Mouse (Mus musculus) liver, embryonic 15.5 days (tissue): ENCODE measurements around the gene Rpgrip1l. TPM values are rescaled to one million over a fixed set of nuclear protein-coding genes. Genes with fewer than 3 reads are reported as not detected.

ENCODE experiments used
- ATAC-seq: fragments of 200-750 bp; cut with Nextera tagmentation; 2 replicates; pipeline ENCODE4 v1.8.0; 2017; ENCODE audit warnings: moderate number of reproducible peaks, mild to moderate bottlenecking, moderate library complexity; ENCODE audit not compliant: insufficient read depth
- H3K27ac ChIP-seq: fragments of 300-500 bp; sonication (generic); replicated peaks from 2 replicates; pipeline ENCODE4 v1.5.1; 2015; ENCODE audit warnings: mild to moderate bottlenecking, inconsistent platforms
- H3K27me3 ChIP-seq: fragments of 300-500 bp; sonication (generic); 2 replicates; pipeline ENCODE4 v1.6.1; 2015; ENCODE audit warnings: mild to moderate bottlenecking, inconsistent platforms
- H3K36me3 ChIP-seq: fragments of 300-500 bp; sonication (generic); replicated peaks from 2 replicates; pipeline ENCODE4 v1.6.1; 2015; ENCODE audit warnings: moderate library complexity, mild to moderate bottlenecking, inconsistent platforms
- H3K4me1 ChIP-seq: fragments of 300-500 bp; sonication (generic); replicated peaks from 2 replicates; pipeline ENCODE4 v1.6.1; 2015; ENCODE audit warnings: inconsistent platforms
- H3K4me2 ChIP-seq: fragments of 300-500 bp; sonication (generic); 2 replicates; pipeline ENCODE4 v1.6.1; 2015; ENCODE audit warnings: moderate library complexity, mild to moderate bottlenecking, inconsistent platforms
- H3K4me3 ChIP-seq: fragments of 300-500 bp; sonication (generic); replicated peaks from 2 replicates; pipeline ENCODE4 v1.5.1; 2015; ENCODE audit warnings: mild to moderate bottlenecking, inconsistent platforms
- H3K9ac ChIP-seq: fragments of 300-500 bp; sonication (generic); 2 replicates; pipeline ENCODE4 v1.6.1; 2015; ENCODE audit warnings: moderate library complexity, mild to moderate bottlenecking, inconsistent platforms
- H3K9me3 ChIP-seq: fragments of 300-500 bp; sonication (generic); replicated peaks from 2 replicates; pipeline ENCODE4 v1.6.1; 2016; ENCODE audit warnings: inconsistent platforms
- WGBS: fragments of 180-500 bp; shearing (Covaris S2); methylation state at CpG from one replicate; pipeline ENCODE4 v1.1.7; 2015; ENCODE audit warnings: mixed read lengths; ENCODE audit not compliant: insufficient replicate concordance; 5-methylcytosine and 5-hydroxymethylcytosine counted together
- polyA plus RNA-seq: library from polyadenylated mRNA; unstranded; fragments of >200 nt; fragmentation: Nextera tagmentation; extraction: Ambion mirVana; gene quantifications from 2 replicates; pipeline ENCODE4 v1.2.1, GENCODE M21; 2015

The Rpgrip1l gene
- polyA plus RNA-seq, result 1.3 and 2.7 TPM in 2 replicates

DNA sequence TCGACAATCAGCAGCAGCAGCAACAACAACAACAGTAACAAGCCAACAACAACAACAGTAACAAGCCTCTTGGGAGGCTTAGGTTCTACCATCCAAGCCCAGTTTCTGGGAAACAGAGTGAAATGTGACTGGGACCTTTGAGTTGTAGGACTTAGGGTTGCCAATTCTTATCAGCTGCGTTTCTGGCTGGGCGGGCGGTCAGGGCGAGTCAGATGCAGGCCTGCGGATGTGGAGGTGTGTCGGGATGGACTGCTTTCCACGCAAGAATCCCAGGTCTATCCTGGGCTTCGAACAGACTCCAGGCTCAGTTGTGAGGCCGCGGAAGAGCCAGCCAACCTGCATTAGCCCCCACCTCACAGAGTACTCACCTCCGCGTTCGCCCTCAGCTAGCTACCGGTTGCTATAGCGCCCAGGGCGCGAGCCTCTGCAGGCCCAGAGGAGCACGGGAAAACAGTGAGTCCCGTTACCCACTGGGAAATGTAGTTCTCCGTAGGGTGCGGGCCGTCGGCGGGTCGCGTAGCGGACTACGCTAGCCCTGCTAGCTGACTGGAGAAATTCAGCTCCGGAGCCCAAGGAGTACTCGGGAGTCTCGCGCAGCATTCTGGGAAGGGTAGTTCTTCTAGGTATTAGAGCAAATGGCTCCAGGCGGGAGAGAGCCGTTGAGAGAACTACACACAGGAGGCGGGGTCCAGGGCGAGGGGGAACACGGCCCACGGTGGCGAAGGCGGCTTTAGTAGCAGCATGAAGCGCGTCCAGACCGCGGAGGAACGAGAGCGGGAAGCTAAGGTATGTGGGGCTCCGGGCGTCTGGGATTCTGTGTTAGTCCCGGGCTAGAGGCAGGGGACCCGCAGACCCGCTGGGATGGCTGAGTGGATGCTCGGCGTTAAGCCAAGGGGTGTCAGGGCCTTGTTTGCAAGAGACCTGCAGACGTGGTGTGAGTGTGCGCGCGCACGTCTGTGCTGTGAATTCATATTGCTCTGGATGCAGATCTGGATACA lies at the start of gene Rpgrip1l, which contains the start of gene Fto:
Rpgrip1l (minus strand) TSS at position 428 of the 998 bp plus-strand sequence.
Fto (plus strand) TSS at position 691 of the 998 bp plus-strand sequence.
- Histone ChIP-seq H3K4me1 (peaks cover 29% of the 10 kb centered on the region), H3K9me3 (no peaks in the 10 kb centered on the region), H3K36me3 (0 out of 2 replicates have a peak, but pooled peaks cover 3% of the 10 kb centered on the region), H3K27ac (peak within 1 kb of the TSS; percentile 55), H3K27me3 (no peaks in the 10 kb centered on the region), H3K4me2 (peak within 1 kb of the TSS; percentile 79), H3K4me3 (peak within 1 kb of the TSS; percentile 84), H3K9ac (peak within 1 kb of the TSS; percentile 76)
- ATAC-seq, result peak; percentile 97
- under 1% methylated on average over 59 of the region's 59 CpGs for WGBS

DNA sequence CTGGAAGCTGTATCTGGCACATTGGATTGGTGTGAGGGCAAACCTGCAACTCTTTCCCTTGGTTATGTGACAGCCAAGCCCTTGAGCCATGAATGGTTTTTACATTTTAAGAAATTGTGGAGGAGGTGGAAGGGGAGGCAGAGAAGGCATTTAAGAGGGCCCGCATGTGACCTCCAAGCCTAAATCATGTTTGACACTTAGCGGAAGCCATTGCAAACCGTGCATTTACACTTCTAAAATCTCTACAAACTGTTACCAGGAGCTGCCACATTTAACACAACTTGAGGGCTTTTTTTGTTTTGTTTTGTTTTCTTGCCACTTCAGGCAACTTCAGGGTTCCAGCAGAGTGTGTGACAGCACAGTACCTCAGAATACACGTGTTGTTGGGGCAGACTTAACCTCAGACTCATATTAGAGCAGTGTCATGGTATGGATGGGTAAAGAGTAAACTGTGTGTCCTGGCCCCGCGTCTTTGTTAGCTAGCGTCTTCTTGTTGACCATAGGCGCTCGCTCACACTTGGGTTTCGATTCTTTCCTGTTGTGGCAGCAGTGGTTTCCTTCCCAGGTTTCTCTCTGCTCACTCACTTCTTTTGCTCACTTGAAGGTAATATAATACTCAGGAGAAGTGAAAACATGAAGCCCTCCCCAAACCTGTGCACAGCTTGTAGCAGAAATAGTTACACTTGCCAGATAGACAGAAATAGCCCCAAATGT lies 47.7 kb upstream of the Rpgrip1l start:
- Histone ChIP-seq H3K27me3 (no peaks in the 10 kb centered on the region), H3K36me3 (no peaks in the 10 kb centered on the region), H3K4me1 (peaks cover 8% of the 10 kb centered on the region; the same call in 1 of the 2 replicates), H3K9ac (no peak overlapping the region), H3K27ac (no peak overlapping the region), H3K4me2 (no peak overlapping the region), H3K9me3 (no peaks in the 10 kb centered on the region), H3K4me3 (no peak overlapping the region)
- 43% methylated on average over 10 of the region's 10 CpGs for WGBS
- ATAC-seq, result no peak

DNA sequence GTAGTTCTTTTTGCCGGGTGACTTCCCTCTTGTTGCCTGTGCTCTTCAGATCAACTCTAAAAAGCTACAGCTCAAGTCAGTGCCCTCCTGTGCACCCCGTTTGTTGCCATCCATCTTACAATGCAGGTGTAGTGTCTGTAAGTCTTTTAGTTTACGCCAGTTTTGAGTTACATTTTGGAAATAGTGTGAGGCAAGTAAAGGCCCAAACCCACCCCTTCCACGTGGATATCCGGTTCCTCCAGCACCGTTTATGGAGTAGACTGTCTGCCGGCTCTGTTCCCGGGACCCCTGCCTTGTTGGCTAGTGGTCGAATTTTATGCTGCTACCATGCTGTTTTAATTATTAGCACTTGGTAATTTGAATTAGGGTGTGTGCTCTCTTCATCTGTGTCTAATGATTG lies 46.4 kb upstream of the Rpgrip1l start:
- no peaks in the 10 kb centered on the region for H3K27me3 ChIP-seq
- no peaks in the 10 kb centered on the region for H3K9me3 ChIP-seq
- H3K9ac ChIP-seq, result no peak overlapping the region
- 67% methylated on average over 9 of the region's 9 CpGs for WGBS
- no peaks in the 10 kb centered on the region for H3K36me3 ChIP-seq
- H3K4me3 ChIP-seq, result no peak overlapping the region
- H3K4me2 ChIP-seq, result no peak overlapping the region
- ATAC-seq, result no peak
- H3K4me1 ChIP-seq, result peaks cover 8% of the 10 kb centered on the region; the same call in 1 of the 2 replicates
- no peak overlapping the region for H3K27ac ChIP-seq

DNA sequence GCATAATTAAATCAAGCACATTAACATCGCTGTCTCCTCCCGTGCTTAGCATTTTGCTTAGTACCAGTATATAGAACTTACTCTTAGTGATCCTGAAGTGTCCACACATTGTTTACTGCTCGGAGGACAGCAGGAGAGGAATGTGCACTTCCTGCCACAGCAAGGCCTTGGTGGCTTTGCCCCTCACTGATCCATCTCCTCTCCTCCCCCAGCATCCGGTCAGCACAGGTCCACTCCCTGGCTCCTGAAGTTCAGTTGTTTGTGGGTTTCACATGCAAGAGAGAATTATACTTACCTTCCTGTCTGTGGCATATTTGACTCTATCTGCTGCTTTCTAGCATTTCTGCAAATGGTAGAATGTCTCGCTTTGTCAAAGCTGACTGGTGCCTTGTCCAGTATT lies 45.0 kb upstream of the Rpgrip1l start:
- Histone ChIP-seq H3K4me2 (no peak overlapping the region), H3K9ac (no peak overlapping the region), H3K9me3 (no peaks in the 10 kb centered on the region), H3K4me1 (peaks cover 15% of the 10 kb centered on the region), H3K27ac (no peak overlapping the region), H3K36me3 (no peaks in the 10 kb centered on the region), H3K4me3 (no peak overlapping the region), H3K27me3 (no peaks in the 10 kb centered on the region)
- WGBS, result 54% methylated on average over 5 of the region's 5 CpGs
- ATAC-seq, result no peak

DNA sequence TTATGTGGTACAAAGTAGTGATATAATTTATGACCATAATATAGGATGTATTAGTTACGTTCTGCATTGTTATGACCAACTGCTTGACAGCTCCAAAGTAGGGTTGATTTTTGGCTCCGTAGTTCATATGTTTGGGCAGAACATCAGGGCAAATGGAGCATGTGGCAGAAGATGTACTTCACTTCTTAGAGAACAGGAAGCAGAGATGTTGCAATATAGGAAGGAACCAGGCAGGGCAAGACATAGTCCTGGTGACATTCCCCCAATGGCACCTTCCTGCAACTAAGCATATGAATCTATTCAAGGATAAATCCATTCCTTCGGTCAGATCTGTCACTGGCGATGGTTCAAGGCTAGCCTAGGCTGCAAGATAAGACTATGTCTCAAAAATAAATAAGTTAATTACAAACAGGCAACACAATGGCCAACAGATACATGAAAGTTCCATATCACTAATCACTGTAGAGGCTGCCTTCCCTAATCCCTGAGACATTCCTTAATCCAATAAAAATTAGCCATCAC lies 44.5 kb upstream of the Rpgrip1l start:
- no peaks in the 10 kb centered on the region for H3K9me3 ChIP-seq
- H3K4me3 ChIP-seq, result no peak overlapping the region
- no peaks in the 10 kb centered on the region for H3K27me3 ChIP-seq
- H3K9ac ChIP-seq, result no peak overlapping the region
- no peak for ATAC-seq
- H3K4me1 ChIP-seq, result peaks cover 19% of the 10 kb centered on the region
- H3K4me2 ChIP-seq, result no peak overlapping the region
- 44% methylated on average over 4 of the region's 4 CpGs for WGBS
- no peak overlapping the region for H3K27ac ChIP-seq
- no peaks in the 10 kb centered on the region for H3K36me3 ChIP-seq

DNA sequence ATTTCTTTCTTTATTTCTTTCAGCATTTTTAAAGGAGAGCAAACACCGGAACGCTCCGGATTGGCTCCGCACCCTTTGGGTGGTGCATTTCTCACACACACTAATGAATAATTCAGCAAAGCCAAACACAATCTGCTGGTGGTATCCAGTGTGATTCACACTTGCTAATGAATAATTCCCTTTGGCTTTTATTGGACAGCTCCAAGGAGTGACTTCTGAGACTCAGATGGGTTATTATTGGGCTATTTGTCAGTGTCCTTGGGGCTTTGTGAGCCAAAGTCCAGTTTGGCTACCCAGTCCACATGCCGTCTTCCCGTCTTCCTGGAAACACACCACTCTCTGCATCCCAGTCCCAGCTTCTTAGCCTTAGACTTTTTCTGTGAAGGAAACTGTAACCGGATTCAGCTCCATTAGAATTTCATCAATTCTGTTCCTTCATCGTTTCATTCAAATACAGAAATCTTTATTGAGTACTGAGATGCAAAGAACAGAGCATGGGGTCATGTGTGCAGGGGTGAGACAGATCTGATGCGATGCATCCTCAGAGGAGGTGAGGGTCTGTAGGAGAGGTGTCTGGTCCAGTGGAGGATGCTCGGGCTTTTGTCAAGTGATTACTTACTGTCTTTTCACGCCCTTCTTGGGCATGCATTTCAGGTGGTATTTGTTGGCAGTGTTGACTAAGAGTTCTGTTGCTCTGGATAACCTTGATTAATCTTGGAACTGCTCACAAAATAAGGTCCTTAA lies 43.1 kb upstream of the Rpgrip1l start:
- Histone ChIP-seq H3K27ac (no peak overlapping the region), H3K27me3 (no peaks in the 10 kb centered on the region), H3K4me3 (no peak overlapping the region), H3K9ac (no peak overlapping the region), H3K9me3 (no peaks in the 10 kb centered on the region), H3K36me3 (no peaks in the 10 kb centered on the region), H3K4me1 (peaks cover 25% of the 10 kb centered on the region), H3K4me2 (no peak overlapping the region)
- no peak for ATAC-seq
- 80% methylated on average over 11 of the region's 11 CpGs for WGBS

DNA sequence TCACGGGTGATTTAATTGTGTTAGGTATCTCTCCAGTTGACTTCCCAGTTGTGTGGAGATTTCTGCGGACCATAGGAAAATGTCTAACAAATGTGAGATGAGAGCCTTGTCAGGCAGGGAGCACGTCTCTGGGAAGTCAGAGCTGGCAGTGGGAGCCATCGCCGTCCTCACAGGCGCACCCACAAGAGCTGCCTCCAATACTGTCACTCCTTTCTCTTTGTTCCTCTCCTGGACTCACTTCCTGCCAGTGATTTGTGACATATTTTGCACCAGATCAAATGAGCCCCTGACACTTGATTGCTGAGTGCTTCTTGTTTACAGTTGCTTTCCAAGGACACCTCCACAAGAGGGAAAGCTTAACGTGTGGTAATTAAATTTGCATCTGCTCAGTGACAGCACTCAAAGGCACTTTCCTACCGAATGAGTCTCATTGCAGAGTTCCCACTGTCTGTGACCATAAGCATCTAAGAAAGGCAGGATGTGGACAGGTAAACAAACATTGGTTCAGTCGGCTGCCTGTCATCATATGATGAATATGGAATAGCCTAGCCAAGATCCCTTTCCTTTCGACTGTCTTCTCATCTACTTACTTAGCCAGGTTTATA lies 42.3 kb upstream of the Rpgrip1l start:
- Histone ChIP-seq H3K4me3 (no peak overlapping the region), H3K4me2 (no peak overlapping the region), H3K27ac (no peak overlapping the region), H3K36me3 (no peaks in the 10 kb centered on the region), H3K9ac (no peak overlapping the region), H3K4me1 (peaks cover 28% of the 10 kb centered on the region), H3K27me3 (no peaks in the 10 kb centered on the region), H3K9me3 (no peaks in the 10 kb centered on the region)
- ATAC-seq, result no peak
- WGBS, result 62% methylated on average over 10 of the region's 10 CpGs

DNA sequence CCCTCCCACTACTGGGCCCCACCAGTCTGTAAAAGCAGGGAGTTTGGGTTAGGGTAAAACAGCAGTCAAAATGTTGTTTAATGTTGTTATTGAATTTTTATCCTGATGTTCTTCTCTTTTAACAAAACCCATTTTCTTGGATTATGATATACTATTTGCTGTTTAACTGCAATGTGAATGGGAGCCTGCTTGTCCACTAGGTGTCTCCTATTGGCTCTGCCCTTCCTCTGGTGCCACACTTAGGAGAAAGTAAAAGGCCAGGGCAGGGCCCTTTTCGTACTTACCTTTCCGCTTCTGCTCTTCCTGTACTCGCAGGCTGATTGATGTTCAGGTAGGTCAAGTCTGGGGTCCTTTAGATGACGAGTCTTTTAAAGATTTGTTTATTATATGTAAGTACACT lies 40.8 kb upstream of the Rpgrip1l start:
- H3K9me3 ChIP-seq, result no peaks in the 10 kb centered on the region
- no peak overlapping the region for H3K9ac ChIP-seq
- no peaks in the 10 kb centered on the region for H3K27me3 ChIP-seq
- no peak overlapping the region for H3K4me2 ChIP-seq
- no peaks in the 10 kb centered on the region for H3K36me3 ChIP-seq
- no peak for ATAC-seq
- no peak overlapping the region for H3K4me3 ChIP-seq
- peaks cover 33% of the 10 kb centered on the region for H3K4me1 ChIP-seq
- WGBS, result 80% methylated on average over 4 of the region's 4 CpGs
- H3K27ac ChIP-seq, result no peak overlapping the region

DNA sequence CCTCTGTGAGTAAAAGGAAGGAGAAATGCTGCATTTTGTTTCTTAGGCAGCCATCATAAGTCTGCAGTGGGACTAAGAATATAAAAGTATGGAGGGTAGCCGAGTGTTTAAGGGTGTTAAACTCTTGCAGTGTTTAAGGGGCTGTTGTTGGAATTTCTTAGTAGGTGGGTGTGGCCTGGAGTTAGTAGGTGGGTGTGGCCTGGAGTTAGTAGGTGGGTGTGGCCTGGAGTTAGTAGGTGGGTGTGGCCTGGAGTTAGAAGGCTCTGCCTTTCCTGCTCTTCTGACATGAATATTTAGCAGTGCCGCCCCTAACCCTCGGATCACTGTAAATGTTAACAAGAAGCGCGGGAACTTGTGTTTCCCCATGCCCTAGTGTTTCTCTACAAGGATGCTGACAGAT lies 40.0 kb upstream of the Rpgrip1l start:
- Histone ChIP-seq H3K4me2 (no peak overlapping the region), H3K9ac (no peak overlapping the region), H3K4me3 (no peak overlapping the region), H3K36me3 (no peaks in the 10 kb centered on the region), H3K9me3 (no peaks in the 10 kb centered on the region), H3K27ac (no peak overlapping the region), H3K27me3 (no peaks in the 10 kb centered on the region), H3K4me1 (peaks cover 32% of the 10 kb centered on the region)
- 64% methylated on average over 5 of the region's 5 CpGs for WGBS
- peak; percentile 61; the same call in 1 of the 2 replicates for ATAC-seq

DNA sequence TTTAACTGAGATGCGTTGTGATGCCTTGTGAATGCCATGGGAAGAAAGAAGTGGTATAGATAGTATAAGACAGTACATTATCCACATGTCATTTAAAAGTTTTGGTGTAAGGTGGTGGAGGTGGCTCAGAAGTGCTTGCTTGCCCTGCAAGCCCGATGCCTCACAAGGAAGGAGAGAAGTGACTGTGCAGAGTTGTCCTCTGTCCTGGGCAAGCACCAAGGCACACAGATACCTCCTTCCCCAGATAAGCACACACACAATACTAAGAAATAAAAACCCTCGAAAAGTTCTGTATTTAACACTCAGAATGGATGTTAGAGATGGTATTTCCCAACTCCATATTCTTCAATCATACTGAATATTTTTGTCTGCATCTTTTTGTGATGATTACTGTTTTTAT lies 39.5 kb upstream of the Rpgrip1l start:
- no peak overlapping the region for H3K9ac ChIP-seq
- H3K36me3 ChIP-seq, result no peaks in the 10 kb centered on the region
- no peaks in the 10 kb centered on the region for H3K27me3 ChIP-seq
- no peak overlapping the region for H3K4me3 ChIP-seq
- no peak overlapping the region for H3K4me2 ChIP-seq
- WGBS, result 43% methylated on average over 3 of the region's 3 CpGs
- no peak overlapping the region for H3K27ac ChIP-seq
- H3K9me3 ChIP-seq, result no peaks in the 10 kb centered on the region
- H3K4me1 ChIP-seq, result peaks cover 30% of the 10 kb centered on the region
- ATAC-seq, result peak; percentile 59; the same call in 1 of the 2 replicates
